Mouse (Mus musculus) hindbrain, embryonic 11.5 days (tissue): ENCODE results near the gene Sapcd2. TPM values are rescaled to one million over a fixed set of nuclear protein-coding genes. Genes with fewer than 3 reads are reported as not detected.

ENCODE experiments used
- ATAC-seq: fragments of 200-750 bp; cut with Nextera tagmentation; 2 replicates; pipeline ENCODE4 v1.8.0; 2017; ENCODE audit warnings: mild to moderate bottlenecking, moderate TSS enrichment, moderate library complexity; ENCODE audit not compliant: low FRiP score
- DNase-seq: peaks from one replicate; pipeline ENCODE4 v3.0.0-alpha.2; 2015; ENCODE audit warnings: low spot score
- H3K27ac ChIP-seq: fragments of 300-500 bp; sonication (generic); 2 replicates; pipeline ENCODE4 v1.5.1; 2014; ENCODE audit warnings: mild to moderate bottlenecking, low read depth, low read length
- H3K27me3 ChIP-seq: fragments of 300-500 bp; sonication (generic); 2 replicates; pipeline ENCODE4 v1.6.1; 2014; ENCODE audit warnings: mild to moderate bottlenecking, low read length, moderate library complexity, mixed read lengths; ENCODE audit not compliant: control insufficient read depth, insufficient read depth
- H3K36me3 ChIP-seq: fragments of 300-500 bp; sonication (generic); 2 replicates; pipeline ENCODE4 v1.6.1; 2014; ENCODE audit warnings: mild to moderate bottlenecking, low read length, moderate library complexity, mixed read lengths; ENCODE audit not compliant: control insufficient read depth, insufficient read depth
- H3K4me1 ChIP-seq: fragments of 300-500 bp; sonication (generic); replicated peaks from 2 replicates; pipeline ENCODE4 v1.6.1; 2014; ENCODE audit warnings: low read length, mixed read lengths; ENCODE audit not compliant: control insufficient read depth, insufficient read depth
- H3K4me2 ChIP-seq: fragments of 300-500 bp; sonication (generic); replicated peaks from 2 replicates; pipeline ENCODE4 v1.6.1; 2014; ENCODE audit warnings: mild to moderate bottlenecking, low read depth, low read length
- H3K4me3 ChIP-seq: fragments of 300-500 bp; sonication (generic); 2 replicates; pipeline ENCODE4 v1.5.1; 2014; ENCODE audit warnings: low read depth, low read length
- H3K9ac ChIP-seq: fragments of 300-500 bp; sonication (generic); 2 replicates; pipeline ENCODE4 v1.6.1; 2014; ENCODE audit warnings: low read depth, low read length
- H3K9me3 ChIP-seq: fragments of 300-500 bp; sonication (generic); 2 replicates; pipeline ENCODE4 v1.6.1; 2016; ENCODE audit warnings: low read length; ENCODE audit not compliant: control insufficient read depth
- WGBS: fragments of 180-500 bp; shearing (Covaris S2); extraction: QIAGEN DNeasy Blood & Tissue Kit; methylation state at CpG from one replicate; pipeline ENCODE4 v1.1.7; 2014; 5-methylcytosine and 5-hydroxymethylcytosine counted together
- polyA plus RNA-seq: library from polyadenylated mRNA; unstranded; fragments of >200 nt; fragmentation: Nextera tagmentation; extraction: Ambion mirVana; gene quantifications from 2 replicates; pipeline ENCODE4 v1.2.1, GENCODE M21; 2014

The Sapcd2 gene
- polyA plus RNA-seq, 1 experiment from 2014 or later: 41.0 TPM

- Histone ChIP-seq H3K36me3 (no peaks in the 10 kb centered on the region), H3K27ac (no peak overlapping the region), H3K9me3 (no peaks in the 10 kb centered on the region), H3K4me1 (no peaks in the 10 kb centered on the region), H3K4me3 (no peak overlapping the region), H3K27me3 (peaks cover 13% of the 10 kb centered on the region), H3K9ac (no peak overlapping the region), H3K4me2 (no peak overlapping the region)
- ATAC-seq (no peak), DNase-seq (no peak)
- 73% methylated on average over 1 of the region's 1 CpGs for WGBS
Observed at GRCm38 (mm10) chr2:25423626-25424025, 51.5 kb downstream of the Sapcd2 start.

- no peaks in the 10 kb centered on the region for H3K36me3 ChIP-seq
- peaks cover 13% of the 10 kb centered on the region for H3K27me3 ChIP-seq
- no peaks in the 10 kb centered on the region for H3K9me3 ChIP-seq
- 42% methylated on average over 27 of the region's 27 CpGs for WGBS
- DNase-seq (no peak), ATAC-seq (no peak)
- no peak overlapping the region for H3K4me3 ChIP-seq
- H3K4me1 ChIP-seq: no peaks in the 10 kb centered on the region
- H3K27ac ChIP-seq: no peak overlapping the region
- no peak overlapping the region for H3K9ac ChIP-seq
- no peak overlapping the region for H3K4me2 ChIP-seq
Observed at GRCm38 (mm10) chr2:25425481-25425880, 53.4 kb downstream of the Sapcd2 start.

GRCm38 (mm10) chr2:25426721-25427191, 54.6 kb downstream of the Sapcd2 start:
- Histone ChIP-seq H3K9ac (no peak overlapping the region), H3K4me2 (no peak overlapping the region), H3K36me3 (no peaks in the 10 kb centered on the region), H3K27me3 (peaks cover 13% of the 10 kb centered on the region), H3K4me3 (no peak overlapping the region), H3K27ac (no peak overlapping the region), H3K4me1 (peaks cover 3% of the 10 kb centered on the region; the same call in 1 of the 2 replicates), H3K9me3 (no peaks in the 10 kb centered on the region)
- WGBS: 34% methylated on average over 5 of the region's 5 CpGs
- 0 out of 2 replicates have a peak, but pooled peaks have one; percentile 6 for ATAC-seq
- peak; percentile 91 for DNase-seq

GRCm38 (mm10) chr2:25427256-25427655, 55.1 kb downstream of the Sapcd2 start:
- Histone ChIP-seq H3K4me2 (no peak overlapping the region), H3K9me3 (no peaks in the 10 kb centered on the region), H3K27ac (no peak overlapping the region), H3K36me3 (no peaks in the 10 kb centered on the region), H3K27me3 (peaks cover 13% of the 10 kb centered on the region), H3K9ac (no peak overlapping the region), H3K4me3 (no peak overlapping the region), H3K4me1 (peaks cover 3% of the 10 kb centered on the region; the same call in 1 of the 2 replicates)
- no peak for ATAC-seq
- WGBS: 93% methylated on average over 5 of the region's 5 CpGs
- DNase-seq: no peak

Other genes with a start within 250 kb of the Sapcd2 start
- 44.6 and 60.5 TPM in 2 replicates for gene Nrarp, start 191.6 kb upstream of the Sapcd2 start, polyA plus RNA-seq
- 0.94 and 2.4 TPM in 2 replicates for gene Tor4a, start 175.4 kb upstream of the Sapcd2 start, polyA plus RNA-seq
- gene Nelfb, start 160.8 kb upstream of the Sapcd2 start, polyA plus RNA-seq: 89.6 and 93.7 TPM in 2 replicates
- not detected in 2 replicates for gene Stpg3, start 157.7 kb upstream of the Sapcd2 start, polyA plus RNA-seq
- not detected in 2 replicates for gene Fam166a, start 153.6 kb upstream of the Sapcd2 start, polyA plus RNA-seq
- gene Tubb4b, start 147.6 kb upstream of the Sapcd2 start, polyA plus RNA-seq: 519 and 526 TPM in 2 replicates
- gene Slc34a3, start 138.0 kb upstream of the Sapcd2 start, polyA plus RNA-seq: not detected in 2 replicates
- gene Rnf224, start 135.5 kb upstream of the Sapcd2 start, polyA plus RNA-seq: not detected in 2 replicates
- gene Rnf208, start 130.1 kb upstream of the Sapcd2 start, polyA plus RNA-seq: 21.7 and 23.9 TPM in 2 replicates
- not detected in 2 replicates for gene Cysrt1, start 129.9 kb upstream of the Sapcd2 start, polyA plus RNA-seq
- 4.3 and 4.9 TPM in 2 replicates for gene AL732309.1, start 125.5 kb upstream of the Sapcd2 start, polyA plus RNA-seq
- gene Tmem203, start 116.9 kb upstream of the Sapcd2 start, polyA plus RNA-seq: 12.2 and 14.6 TPM in 2 replicates
- gene Tprn, start 109.7 kb upstream of the Sapcd2 start, polyA plus RNA-seq: 4.0 and 4.5 TPM in 2 replicates
- 244 and 248 TPM in 2 replicates for gene Ssna1, start 99.9 kb upstream of the Sapcd2 start, polyA plus RNA-seq
- 107 and 110 TPM in 2 replicates for gene Anapc2, start 99.8 kb upstream of the Sapcd2 start, polyA plus RNA-seq
- not detected in 2 replicates for gene Tmem210, start 84.2 kb upstream of the Sapcd2 start, polyA plus RNA-seq
- not detected in 2 replicates for gene Lrrc26, start 82.4 kb upstream of the Sapcd2 start, polyA plus RNA-seq
- gene Grin1, start 53.1 kb upstream of the Sapcd2 start, polyA plus RNA-seq: 3.6 and 3.9 TPM in 2 replicates
- 86.7 and 133 TPM in 2 replicates for gene Man1b1, start 40.0 kb upstream of the Sapcd2 start, polyA plus RNA-seq
- 13.4 and 21.3 TPM in 2 replicates for gene Dpp7, start 16.0 kb upstream of the Sapcd2 start, polyA plus RNA-seq
- gene Uap1l1, start 6.6 kb upstream of the Sapcd2 start, polyA plus RNA-seq: 4.1 and 6.5 TPM in 2 replicates
- 0.21 TPM in 1 of 2 replicates, not detected in the other for gene Entpd2, start 23.6 kb downstream of the Sapcd2 start, polyA plus RNA-seq
- gene Npdc1, start 27.0 kb downstream of the Sapcd2 start, polyA plus RNA-seq: 123 and 151 TPM in 2 replicates
- gene Fut7, start 50.9 kb downstream of the Sapcd2 start, polyA plus RNA-seq: 0.11 TPM in 1 of 2 replicates, not detected in the other
- gene Abca2, start 56.4 kb downstream of the Sapcd2 start, polyA plus RNA-seq: 3.5 and 3.7 TPM in 2 replicates
- gene Clic3, start 84.5 kb downstream of the Sapcd2 start, polyA plus RNA-seq: 0.57 TPM in 1 of 2 replicates, not detected in the other
- 27.6 and 28.0 TPM in 2 replicates for gene Paxx, start 88.8 kb downstream of the Sapcd2 start, polyA plus RNA-seq
- gene Ptgds, start 97.7 kb downstream of the Sapcd2 start, polyA plus RNA-seq: 0.39 and 0.64 TPM in 2 replicates
- not detected in 2 replicates for gene Lcn12, start 121.6 kb downstream of the Sapcd2 start, polyA plus RNA-seq
- gene Fbxw5, start 128.4 kb downstream of the Sapcd2 start, polyA plus RNA-seq: 64.2 and 75.3 TPM in 2 replicates
- gene C8g, start 129.4 kb downstream of the Sapcd2 start, polyA plus RNA-seq: 4.0 and 6.1 TPM in 2 replicates
- 25.3 and 32.3 TPM in 2 replicates for gene Traf2, start 174.6 kb downstream of the Sapcd2 start, polyA plus RNA-seq
- gene Edf1, start 185.5 kb downstream of the Sapcd2 start, polyA plus RNA-seq: 380 and 436 TPM in 2 replicates
- 3.0 and 4.2 TPM in 2 replicates for gene Mamdc4, start 202.5 kb downstream of the Sapcd2 start, polyA plus RNA-seq
- 161 and 167 TPM in 2 replicates for gene Phpt1, start 202.9 kb downstream of the Sapcd2 start, polyA plus RNA-seq
- gene Ajm1, start 209.4 kb downstream of the Sapcd2 start, polyA plus RNA-seq: 0.38 and 0.59 TPM in 2 replicates
- gene Rabl6, start 236.2 kb downstream of the Sapcd2 start, polyA plus RNA-seq: 53.3 and 55.3 TPM in 2 replicates
- gene Ccdc183, start 245.4 kb downstream of the Sapcd2 start, polyA plus RNA-seq: 0.14 and 0.22 TPM in 2 replicates
- gene Tmem141, start 249.7 kb downstream of the Sapcd2 start, polyA plus RNA-seq: 17.6 and 18.0 TPM in 2 replicates